Mouse (Mus musculus): ENCODE results near the gene Slc9a6.

- no peak for TF ChIP-seq POLR2A (IDR thresholded peaks at IDR 0.05; ENCODE audit: insufficient read length, low read depth)
- no peak for TF ChIP-seq MYOD1 (IDR thresholded peaks at IDR 0.05; ENCODE audit: control insufficient read depth in 1 of 3, insufficient read length in 2 of 3, low read depth in 2 of 3)
Observed at GRCm38 (mm10) chrX:56615236-56615635, 5.7 kb downstream of the Slc9a6 start.

Data from myocyte (in vitro differentiated cells).